Mouse (Mus musculus): Measurements from ENCODE around the gene St6galnac3.
"Not testable (repeated sequence)": the region's sequence is repeated elsewhere in the genome, so short reads cannot be mapped to it uniquely, and the experiment has no call there.

The St6galnac3 gene

GRCm38 (mm10) chr3:153724701-153725668 is at the start of gene St6galnac3:
Gene St6galnac3 (minus strand): TSS chr3:153725174.
- peak; percentile 63 for DNase-seq (ENCODE audit: low spot score)

- no peak for DNase-seq (ENCODE audit: low spot score)
Measured at GRCm38 (mm10) chr3:153774568-153774967, 49.6 kb upstream of the St6galnac3 start.

- DNase-seq (ENCODE audit: low spot score) = no peak
Measured at GRCm38 (mm10) chr3:153771479-153771878, 46.5 kb upstream of the St6galnac3 start.

GRCm38 (mm10) chr3:153770573-153770972 is 45.6 kb upstream of the St6galnac3 start:
- no peak for DNase-seq (ENCODE audit: low spot score)

GRCm38 (mm10) chr3:153769220-153769619 is 44.2 kb upstream of the St6galnac3 start:
- no peak for DNase-seq (ENCODE audit: low spot score)

- no peak for DNase-seq (ENCODE audit: low spot score)
Measured at GRCm38 (mm10) chr3:153765171-153765570, 40.2 kb upstream of the St6galnac3 start.

GRCm38 (mm10) chr3:153764760-153765159 is 39.8 kb upstream of the St6galnac3 start:
- no peak for DNase-seq (ENCODE audit: low spot score)

- DNase-seq (ENCODE audit: low spot score) = no peak
Measured at GRCm38 (mm10) chr3:153761171-153761570, 36.2 kb upstream of the St6galnac3 start.

GRCm38 (mm10) chr3:153759269-153759668 is 34.3 kb upstream of the St6galnac3 start:
- DNase-seq (ENCODE audit: low spot score) = no peak

GRCm38 (mm10) chr3:153756500-153756996 is 31.6 kb upstream of the St6galnac3 start:
- no peak for DNase-seq (ENCODE audit: low spot score)

- not testable (repeated sequence) for DNase-seq (ENCODE audit: low spot score)
Measured at GRCm38 (mm10) chr3:153755785-153756326, 30.9 kb upstream of the St6galnac3 start.

GRCm38 (mm10) chr3:153751435-153751834 is 26.5 kb upstream of the St6galnac3 start:
- DNase-seq (ENCODE audit: low spot score) = no peak

- no peak for DNase-seq (ENCODE audit: low spot score)
Measured at GRCm38 (mm10) chr3:153749359-153749758, 24.4 kb upstream of the St6galnac3 start.

GRCm38 (mm10) chr3:153748293-153748692 is 23.3 kb upstream of the St6galnac3 start:
- DNase-seq (ENCODE audit: low spot score) = no peak

GRCm38 (mm10) chr3:153745099-153745498 is 20.1 kb upstream of the St6galnac3 start:
- no peak for DNase-seq (ENCODE audit: low spot score)

GRCm38 (mm10) chr3:153744447-153744846 is 19.5 kb upstream of the St6galnac3 start:
- DNase-seq (ENCODE audit: low spot score) = no peak

- no peak for DNase-seq (ENCODE audit: low spot score)
Measured at GRCm38 (mm10) chr3:153741800-153742199, 16.8 kb upstream of the St6galnac3 start.

GRCm38 (mm10) chr3:153739351-153739750 is 14.4 kb upstream of the St6galnac3 start:
- no peak for DNase-seq (ENCODE audit: low spot score)

- DNase-seq (ENCODE audit: low spot score) = no peak
Measured at GRCm38 (mm10) chr3:153738421-153738820, 13.4 kb upstream of the St6galnac3 start.

- no peak for DNase-seq (ENCODE audit: low spot score)
Measured at GRCm38 (mm10) chr3:153736756-153737280, 11.8 kb upstream of the St6galnac3 start.

GRCm38 (mm10) chr3:153735796-153736549 is 11.0 kb upstream of the St6galnac3 start:
- DNase-seq (ENCODE audit: low spot score) = no peak

- no peak for DNase-seq (ENCODE audit: low spot score)
Measured at GRCm38 (mm10) chr3:153734741-153735140, 9.8 kb upstream of the St6galnac3 start.

Measured in ovary, adult 18-20 months (tissue).